Mouse (Mus musculus) forebrain, embryonic 13.5 days (tissue): Measurements from ENCODE around the gene Adra2c. TPM values are rescaled to one million over a fixed set of nuclear protein-coding genes. Genes with fewer than 3 reads are reported as not detected.
A peak's percentile ranks its signal among the peaks of the same experiment; 100 is the strongest.

ENCODE experiments used
- ATAC-seq: fragments of 200-750 bp; cut with Nextera tagmentation; 2 replicates; pipeline ENCODE4 v1.8.0; 2017
- H3K27ac ChIP-seq: fragments of 300-500 bp; sonication (generic); 2 replicates; pipeline ENCODE4 v1.5.1; 2015; ENCODE audit warnings: inconsistent platforms, mild to moderate bottlenecking, moderate library complexity
- H3K27me3 ChIP-seq: fragments of 300-500 bp; sonication (generic); 2 replicates; pipeline ENCODE4 v1.6.1; 2015; ENCODE audit warnings: mild to moderate bottlenecking, inconsistent platforms
- H3K36me3 ChIP-seq: fragments of 300-500 bp; sonication (generic); 2 replicates; pipeline ENCODE4 v1.6.1; 2015; ENCODE audit warnings: mild to moderate bottlenecking, inconsistent platforms; ENCODE audit not compliant: poor library complexity, severe bottlenecking
- H3K4me1 ChIP-seq: fragments of 300-500 bp; sonication (generic); 2 replicates; pipeline ENCODE4 v1.6.1; 2015; ENCODE audit warnings: inconsistent platforms
- H3K4me2 ChIP-seq: fragments of 300-500 bp; sonication (generic); 2 replicates; pipeline ENCODE4 v1.6.1; 2015; ENCODE audit warnings: inconsistent platforms, mild to moderate bottlenecking, moderate library complexity
- H3K4me3 ChIP-seq: fragments of 300-500 bp; sonication (generic); 2 replicates; pipeline ENCODE4 v1.5.1; 2015; ENCODE audit warnings: mild to moderate bottlenecking, inconsistent platforms
- H3K9ac ChIP-seq: fragments of 300-500 bp; sonication (generic); 2 replicates; pipeline ENCODE4 v1.6.1; 2015; ENCODE audit warnings: mild to moderate bottlenecking, inconsistent platforms
- H3K9me3 ChIP-seq: fragments of 300-500 bp; sonication (generic); replicated peaks from 2 replicates; pipeline ENCODE4 v1.6.1; 2016; ENCODE audit warnings: inconsistent platforms
- WGBS: fragments of 180-500 bp; shearing (Covaris S2); methylation state at CpG from one replicate; pipeline ENCODE4 v1.1.7; 2015; 5-methylcytosine and 5-hydroxymethylcytosine counted together
- polyA plus RNA-seq: library from polyadenylated mRNA; unstranded; fragments of >200 nt; fragmentation: Nextera tagmentation; extraction: Ambion mirVana; gene quantifications from 2 replicates; pipeline ENCODE4 v1.2.1, GENCODE M21; 2015

Gene Adra2c
- polyA plus RNA-seq, 1 experiment from 2014 or later = 0.19 TPM

DNA sequence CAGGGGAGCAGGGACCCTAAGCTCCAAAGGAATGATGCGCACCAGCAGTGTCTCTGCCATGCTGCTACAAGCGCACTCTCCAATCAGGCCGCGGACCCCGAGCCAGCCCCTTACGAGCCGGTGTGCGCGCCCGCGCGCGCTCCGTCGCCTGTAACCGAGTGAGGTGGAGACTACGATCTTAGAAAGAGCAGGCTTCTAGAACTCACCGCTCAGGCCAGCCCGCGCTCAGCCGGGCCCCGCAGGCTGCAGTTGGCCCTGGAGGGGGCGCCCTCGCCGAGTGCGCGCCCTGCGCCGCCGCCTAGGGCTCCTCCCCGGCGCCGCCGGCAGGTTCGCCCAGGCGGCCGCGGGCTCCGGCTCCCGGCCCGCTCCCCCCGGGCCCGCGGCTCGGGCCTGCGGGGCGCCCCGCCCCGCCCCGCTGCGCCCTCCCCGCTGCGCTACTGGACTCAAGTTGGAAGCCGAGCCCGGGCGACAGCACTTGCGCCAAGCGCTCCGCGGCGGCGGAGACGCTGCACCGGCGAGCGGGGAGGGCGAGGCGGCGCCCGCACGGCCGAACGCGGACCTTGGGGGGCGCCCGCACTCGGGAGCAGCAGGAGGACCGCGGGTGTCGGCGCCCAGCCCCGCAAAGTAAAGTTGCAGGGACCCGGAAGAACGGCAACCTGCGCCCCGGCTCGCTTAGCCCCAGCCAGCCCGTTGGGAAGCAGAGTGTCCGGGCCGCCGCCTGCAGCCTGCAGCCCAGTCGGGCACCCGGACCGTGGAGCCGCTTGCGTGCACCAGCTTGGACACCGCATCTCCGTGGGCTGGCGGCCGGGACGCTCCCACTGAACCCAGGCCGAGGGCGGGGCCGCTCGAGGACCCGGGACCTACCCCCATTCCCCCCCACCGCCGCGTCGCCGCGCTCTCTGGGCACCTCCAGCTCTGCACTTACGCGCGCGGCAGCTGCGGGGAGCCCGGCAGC, 899 bp downstream of the Adra2c start:
- Histone ChIP-seq H3K27ac (no peak overlapping the region), H3K9ac (peak overlapping the region; percentile 53), H3K27me3 (peaks cover 86% of the 10 kb centered on the region), H3K36me3 (no peaks in the 10 kb centered on the region), H3K4me1 (peaks cover 21% of the 10 kb centered on the region), H3K4me3 (peak overlapping the region; percentile 46), H3K9me3 (no peaks in the 10 kb centered on the region), H3K4me2 (peak overlapping the region; percentile 77)
- peak; percentile 54 for ATAC-seq
- under 1% methylated on average over 104 of the region's 118 CpGs for WGBS

DNA sequence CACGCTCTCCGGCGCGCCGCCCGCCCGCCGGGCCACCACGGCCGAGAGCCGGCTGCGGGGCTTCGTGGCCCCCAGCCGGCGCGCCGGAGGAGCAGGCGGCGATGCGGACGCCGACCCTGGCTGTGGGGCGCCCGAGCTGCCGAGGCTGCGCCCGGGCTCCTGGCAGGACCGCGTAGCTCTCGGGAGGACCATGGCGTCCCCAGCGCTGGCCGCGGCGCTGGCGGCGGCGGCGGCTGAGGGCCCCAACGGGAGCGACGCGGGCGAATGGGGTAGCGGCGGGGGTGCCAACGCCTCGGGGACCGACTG, 1.5 kb downstream of the Adra2c start:
- Histone ChIP-seq H3K4me2 (peak overlapping the region; percentile 77), H3K9me3 (no peaks in the 10 kb centered on the region), H3K27ac (no peak overlapping the region), H3K36me3 (no peaks in the 10 kb centered on the region), H3K9ac (peak overlapping the region; percentile 53), H3K27me3 (peaks cover 91% of the 10 kb centered on the region), H3K4me3 (peak overlapping the region; percentile 46), H3K4me1 (peaks cover 21% of the 10 kb centered on the region)
- under 1% methylated on average over 48 of the region's 49 CpGs for WGBS
- ATAC-seq = no peak; the same call in 1 of the 2 replicates

GRCm38 (mm10) chr5:35280002-35280782, 2.1 kb downstream of the Adra2c start:
- no peaks in the 10 kb centered on the region for H3K9me3 ChIP-seq
- H3K9ac ChIP-seq = peak overlapping the region; percentile 53
- no peak overlapping the region for H3K27ac ChIP-seq
- H3K4me3 ChIP-seq = peak overlapping the region; percentile 46
- peaks cover 86% of the 10 kb centered on the region for H3K27me3 ChIP-seq
- WGBS = 4% methylated on average over 75 of the region's 75 CpGs
- H3K4me2 ChIP-seq = peak overlapping the region; percentile 77
- no peaks in the 10 kb centered on the region for H3K36me3 ChIP-seq
- peaks cover 22% of the 10 kb centered on the region for H3K4me1 ChIP-seq
- ATAC-seq = peak; percentile 61

DNA sequence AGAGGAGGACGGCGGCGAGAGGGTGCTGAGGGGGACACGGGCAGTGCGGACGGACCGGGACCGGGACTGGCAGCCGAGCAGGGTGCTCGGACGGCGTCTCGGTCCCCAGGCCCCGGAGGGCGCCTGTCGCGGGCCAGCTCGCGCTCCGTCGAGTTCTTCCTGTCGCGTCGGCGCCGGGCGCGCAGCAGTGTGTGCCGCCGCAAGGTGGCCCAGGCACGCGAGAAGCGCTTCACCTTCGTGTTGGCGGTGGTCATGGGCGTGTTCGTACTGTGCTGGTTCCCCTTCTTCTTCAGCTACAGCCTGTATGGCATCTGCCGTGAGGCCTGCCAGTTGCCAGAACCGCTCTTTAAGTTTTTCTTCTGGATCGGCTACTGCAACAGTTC, 2.7 kb downstream of the Adra2c start:
- Histone ChIP-seq H3K4me3 (peak overlapping the region; percentile 46), H3K4me1 (peaks cover 24% of the 10 kb centered on the region), H3K36me3 (no peaks in the 10 kb centered on the region), H3K27ac (no peak overlapping the region), H3K4me2 (peak overlapping the region; percentile 77), H3K9ac (no peak overlapping the region), H3K27me3 (peaks cover 86% of the 10 kb centered on the region), H3K9me3 (no peaks in the 10 kb centered on the region)
- ATAC-seq = no peak
- WGBS = 6% methylated on average over 38 of the region's 40 CpGs

GRCm38 (mm10) chr5:35285281-35285680, 7.2 kb downstream of the Adra2c start:
- H3K36me3 ChIP-seq = no peaks in the 10 kb centered on the region
- peaks cover 7% of the 10 kb centered on the region; the same call in 1 of the 2 replicates for H3K4me1 ChIP-seq
- no peak overlapping the region for H3K4me3 ChIP-seq
- H3K4me2 ChIP-seq = no peak overlapping the region
- no peak overlapping the region for H3K9ac ChIP-seq
- no peak overlapping the region for H3K27ac ChIP-seq
- 34% methylated on average over 3 of the region's 3 CpGs for WGBS
- no peaks in the 10 kb centered on the region for H3K9me3 ChIP-seq
- H3K27me3 ChIP-seq = peaks cover 42% of the 10 kb centered on the region
- no peak for ATAC-seq

GRCm38 (mm10) chr5:35286190-35286589, 8.1 kb downstream of the Adra2c start:
- ATAC-seq = no peak
- whole genome bisulfite sequencing = 72% methylated on average over 5 of the region's 5 CpGs
- H3K27me3 ChIP-seq = peaks cover 33% of the 10 kb centered on the region
- H3K36me3 ChIP-seq = no peaks in the 10 kb centered on the region
- H3K9ac ChIP-seq = no peak overlapping the region
- H3K27ac ChIP-seq = no peak overlapping the region
- H3K4me1 ChIP-seq = 0 out of 2 replicates have a peak, but pooled peaks cover 3% of the 10 kb centered on the region
- no peaks in the 10 kb centered on the region for H3K9me3 ChIP-seq
- no peak overlapping the region for H3K4me3 ChIP-seq
- no peak overlapping the region for H3K4me2 ChIP-seq

GRCm38 (mm10) chr5:35299621-35300020, 21.5 kb downstream of the Adra2c start:
- Histone ChIP-seq H3K9ac (no peak overlapping the region), H3K4me1 (no peaks in the 10 kb centered on the region), H3K36me3 (no peaks in the 10 kb centered on the region), H3K9me3 (no peaks in the 10 kb centered on the region), H3K4me3 (no peak overlapping the region), H3K4me2 (no peak overlapping the region), H3K27ac (no peak overlapping the region), H3K27me3 (peaks cover 2% of the 10 kb centered on the region; the same call in 1 of the 2 replicates)
- WGBS = 18% methylated on average over 3 of the region's 3 CpGs
- no peak for ATAC-seq

DNA sequence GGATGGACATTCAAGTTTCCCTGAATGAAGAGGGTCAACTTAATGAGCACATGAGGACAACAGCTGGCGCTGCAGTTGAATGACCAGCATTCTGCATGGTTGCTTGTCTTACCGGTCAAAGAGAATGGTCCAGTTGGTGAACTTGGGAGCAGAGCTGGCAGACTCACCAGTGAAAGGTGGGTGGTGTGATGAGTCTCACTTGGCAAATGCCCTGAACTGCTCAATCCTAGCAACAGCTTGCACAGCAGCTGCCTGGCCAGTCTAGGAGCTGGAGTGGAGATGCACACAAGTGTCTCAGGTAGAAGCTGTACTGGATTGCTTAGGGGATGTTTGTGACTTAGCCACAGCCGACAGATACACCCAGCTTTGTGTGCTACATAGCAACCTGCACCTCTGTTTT, 26.1 kb downstream of the Adra2c start:
- peaks cover 2% of the 10 kb centered on the region; the same call in 1 of the 2 replicates for H3K27me3 ChIP-seq
- 0 out of 2 replicates have a peak, but pooled peaks cover 3% of the 10 kb centered on the region for H3K4me1 ChIP-seq
- no peaks in the 10 kb centered on the region for H3K9me3 ChIP-seq
- no peak overlapping the region for H3K4me2 ChIP-seq
- no peak overlapping the region for H3K9ac ChIP-seq
- 74% methylated on average over 3 of the region's 3 CpGs for whole genome bisulfite sequencing
- no peaks in the 10 kb centered on the region for H3K36me3 ChIP-seq
- H3K27ac ChIP-seq = no peak overlapping the region
- no peak for ATAC-seq
- H3K4me3 ChIP-seq = no peak overlapping the region

DNA sequence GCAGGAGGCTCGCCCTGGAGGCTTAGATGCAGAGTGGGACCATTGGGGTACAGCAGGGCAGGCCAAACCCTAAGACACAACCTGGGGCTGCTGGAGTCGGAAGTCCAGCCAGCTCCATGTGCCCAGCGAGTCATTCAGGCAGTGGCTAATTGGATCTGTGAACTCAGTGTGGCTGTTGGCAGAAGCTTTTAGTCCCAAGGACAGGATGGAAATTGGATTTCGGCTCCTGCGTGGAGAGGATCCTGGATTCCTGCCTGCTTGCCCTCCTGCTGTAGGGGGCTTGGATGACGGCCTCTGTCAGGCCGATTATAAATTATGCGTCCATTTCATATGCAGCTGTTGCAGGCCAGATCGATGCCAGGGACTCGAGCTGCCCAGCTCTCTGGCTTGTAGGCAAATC, 27.2 kb downstream of the Adra2c start:
- Histone ChIP-seq H3K4me3 (no peak overlapping the region), H3K9me3 (no peaks in the 10 kb centered on the region), H3K4me2 (no peak overlapping the region), H3K27ac (no peak overlapping the region), H3K4me1 (0 out of 2 replicates have a peak, but pooled peaks cover 3% of the 10 kb centered on the region), H3K27me3 (no peaks in the 10 kb centered on the region), H3K9ac (no peak overlapping the region), H3K36me3 (no peaks in the 10 kb centered on the region)
- no peak for ATAC-seq
- 68% methylated on average over 10 of the region's 10 CpGs for WGBS

- H3K4me1 ChIP-seq = 0 out of 2 replicates have a peak, but pooled peaks cover 3% of the 10 kb centered on the region
- WGBS = 94% methylated on average over 1 of the region's 1 CpGs
- no peaks in the 10 kb centered on the region for H3K27me3 ChIP-seq
- no peaks in the 10 kb centered on the region for H3K9me3 ChIP-seq
- ATAC-seq = no peak
- no peak overlapping the region for H3K4me3 ChIP-seq
- H3K9ac ChIP-seq = no peak overlapping the region
- no peak overlapping the region for H3K4me2 ChIP-seq
- no peak overlapping the region for H3K27ac ChIP-seq
- no peaks in the 10 kb centered on the region for H3K36me3 ChIP-seq
These were observed 28.6 kb downstream of the Adra2c start for GRCm38 (mm10) chr5:35306692-35307091.

DNA sequence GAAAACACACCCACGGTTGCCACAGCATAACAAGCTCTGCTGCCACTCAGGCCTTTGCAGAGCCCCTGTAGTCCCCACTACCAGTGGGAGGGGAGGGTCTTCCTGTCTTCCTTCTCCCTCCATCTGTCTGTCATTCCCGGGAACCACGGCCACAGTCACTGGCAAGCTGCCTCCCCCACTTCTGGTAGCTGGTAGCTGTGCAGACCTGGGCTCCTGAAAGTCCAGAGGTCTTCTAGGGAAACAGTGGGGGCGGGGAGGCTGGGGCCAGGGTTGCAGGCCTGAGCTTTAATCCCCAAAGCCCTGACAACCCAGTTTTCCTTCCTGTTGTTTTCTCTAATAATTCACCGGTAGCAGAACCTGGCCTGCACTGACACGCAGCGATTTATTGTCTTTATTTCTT, 31.7 kb downstream of the Adra2c start:
- Histone ChIP-seq H3K36me3 (no peaks in the 10 kb centered on the region), H3K4me3 (no peak overlapping the region), H3K27ac (no peak overlapping the region), H3K9ac (no peak overlapping the region), H3K9me3 (no peaks in the 10 kb centered on the region), H3K27me3 (peaks cover 23% of the 10 kb centered on the region), H3K4me1 (peaks cover 15% of the 10 kb centered on the region), H3K4me2 (no peak overlapping the region)
- WGBS = 43% methylated on average over 7 of the region's 7 CpGs
- ATAC-seq = no peak

GRCm38 (mm10) chr5:35311738-35312250, 33.7 kb downstream of the Adra2c start:
- ATAC-seq = no peak
- no peak overlapping the region for H3K9ac ChIP-seq
- peaks cover 12% of the 10 kb centered on the region for H3K4me1 ChIP-seq
- H3K4me2 ChIP-seq = no peak overlapping the region
- no peaks in the 10 kb centered on the region for H3K9me3 ChIP-seq
- H3K4me3 ChIP-seq = no peak overlapping the region
- 88% methylated on average over 5 of the region's 5 CpGs for WGBS
- H3K27me3 ChIP-seq = peaks cover 38% of the 10 kb centered on the region
- H3K36me3 ChIP-seq = no peaks in the 10 kb centered on the region
- no peak overlapping the region for H3K27ac ChIP-seq
